Mouse (Mus musculus) telencephalon, adult 2 months (tissue): ENCODE results near the gene Mab21l3.
A peak's percentile ranks its signal among the peaks of the same experiment; 100 is the strongest.
"Not testable (repeated sequence)": the region's sequence is repeated elsewhere in the genome, so short reads cannot be mapped to it uniquely, and the experiment has no call there.

Source experiments
- DNase-seq: peaks from one replicate; pipeline ENCODE4 v3.0.0-alpha.2; 2011; ENCODE audit warnings: low read depth, low spot score

The Mab21l3 gene

DNA sequence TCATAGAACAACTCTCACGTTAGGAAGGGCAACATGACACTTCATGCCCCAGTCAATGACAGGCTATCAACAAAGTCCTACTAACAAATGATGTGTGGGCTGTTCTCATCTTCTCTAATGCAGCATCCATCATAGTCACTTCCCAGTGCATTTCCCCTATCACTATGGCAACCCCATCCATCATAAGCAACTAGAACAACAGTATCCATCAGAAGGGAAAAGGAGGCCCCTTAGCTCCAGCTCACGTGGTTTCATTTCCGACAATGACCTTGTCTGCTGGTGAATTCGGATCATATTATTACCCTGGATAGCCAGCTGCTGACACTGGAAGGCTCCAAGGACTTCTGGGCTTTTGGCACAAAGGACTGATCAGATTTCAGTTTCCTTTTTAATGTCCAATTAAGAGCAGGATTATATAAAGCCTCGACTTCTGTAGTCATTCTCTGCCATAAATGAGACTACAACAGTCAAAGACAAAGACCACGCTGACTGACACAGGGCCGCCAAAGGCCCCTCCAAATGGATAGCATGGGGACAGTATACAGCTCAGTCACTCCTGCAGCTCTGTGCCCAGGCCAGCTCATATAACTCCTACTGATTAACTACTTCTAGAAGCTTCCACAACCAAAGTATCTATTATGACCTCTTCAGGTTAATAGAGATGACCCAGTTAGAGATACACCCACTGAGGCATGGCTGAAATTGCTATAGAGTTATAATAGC lies 6.2 kb downstream of the Mab21l3 start:
- no peak for DNase-seq

DNA sequence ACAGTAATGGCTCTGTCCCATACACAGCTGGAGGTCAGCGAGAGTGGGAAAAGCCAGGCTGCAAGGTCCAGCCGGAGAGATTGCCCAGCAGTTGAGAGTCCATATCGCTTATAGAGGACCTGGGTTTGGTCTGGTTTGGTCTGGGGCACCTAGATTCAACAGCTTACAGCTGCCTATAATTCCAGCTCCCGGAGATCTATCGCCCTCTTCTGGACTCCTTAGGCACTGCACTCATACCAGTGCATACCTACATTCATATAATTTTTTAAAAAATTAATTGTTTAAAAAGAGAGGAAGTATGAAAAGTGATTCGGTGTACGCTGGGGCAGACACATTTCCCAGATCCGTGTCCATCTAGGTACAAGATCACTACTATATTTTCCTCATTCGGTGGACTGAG lies 9.4 kb downstream of the Mab21l3 start:
- DNase-seq = no peak

DNA sequence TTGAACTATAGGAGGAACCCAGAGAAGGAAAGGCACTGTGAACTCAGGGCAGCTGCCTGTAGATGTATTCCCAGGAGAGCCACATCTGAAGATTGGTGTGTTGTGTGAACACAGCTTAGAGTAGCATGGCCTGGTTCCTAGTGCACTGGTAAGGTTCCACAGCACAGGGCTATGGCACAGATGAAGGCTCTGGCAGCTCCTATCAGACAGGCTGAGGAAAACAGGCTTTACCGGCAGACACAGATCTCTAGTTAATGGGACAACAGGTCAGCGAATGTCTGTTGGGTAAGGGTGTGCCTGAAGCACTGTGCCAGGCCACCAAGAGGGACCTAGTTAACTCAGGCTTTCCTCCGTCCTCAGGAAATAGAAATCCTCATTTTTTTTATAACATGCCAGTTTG lies 11.8 kb downstream of the Mab21l3 start:
- no peak for DNase-seq

DNA sequence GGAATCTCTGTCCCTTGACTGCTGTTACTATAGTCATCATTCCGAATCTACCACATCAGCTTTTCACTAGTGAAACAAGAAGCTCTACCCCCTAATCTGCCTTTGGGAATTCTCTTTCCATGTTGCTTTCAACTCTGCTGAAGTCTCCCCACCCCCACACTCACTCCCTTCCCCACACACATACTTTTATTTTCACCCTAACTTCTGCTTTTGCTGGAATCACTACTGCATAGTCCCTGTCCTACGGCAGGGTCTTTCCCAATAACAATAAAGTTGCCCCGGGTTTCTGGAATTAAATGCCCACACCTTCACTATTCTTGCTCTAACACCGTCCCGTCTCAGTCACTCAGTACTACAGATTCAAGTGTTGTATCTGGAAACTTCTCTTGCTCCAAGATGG lies 12.2 kb downstream of the Mab21l3 start:
- DNase-seq = no peak

DNA sequence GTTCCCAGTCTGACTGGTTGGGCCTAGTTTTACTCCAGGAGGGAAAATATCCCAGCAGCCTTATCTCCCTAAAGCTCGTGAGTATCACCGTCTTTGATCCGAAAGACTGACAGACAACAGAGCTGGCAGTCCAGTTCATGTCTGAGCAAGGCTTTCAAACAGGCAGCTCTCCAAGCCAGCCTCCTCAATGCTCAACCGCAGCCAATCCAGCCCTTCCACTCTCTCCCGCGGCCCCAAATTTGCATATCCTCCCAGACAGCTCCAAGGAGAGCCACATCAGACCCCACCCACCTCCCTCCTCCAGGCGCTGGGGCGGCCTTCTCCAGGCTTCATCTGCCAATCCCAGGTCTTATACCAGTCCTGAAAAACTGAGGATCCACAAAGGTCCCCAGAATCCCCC lies 12.7 kb downstream of the Mab21l3 start:
- peak; percentile 32 for DNase-seq

DNA sequence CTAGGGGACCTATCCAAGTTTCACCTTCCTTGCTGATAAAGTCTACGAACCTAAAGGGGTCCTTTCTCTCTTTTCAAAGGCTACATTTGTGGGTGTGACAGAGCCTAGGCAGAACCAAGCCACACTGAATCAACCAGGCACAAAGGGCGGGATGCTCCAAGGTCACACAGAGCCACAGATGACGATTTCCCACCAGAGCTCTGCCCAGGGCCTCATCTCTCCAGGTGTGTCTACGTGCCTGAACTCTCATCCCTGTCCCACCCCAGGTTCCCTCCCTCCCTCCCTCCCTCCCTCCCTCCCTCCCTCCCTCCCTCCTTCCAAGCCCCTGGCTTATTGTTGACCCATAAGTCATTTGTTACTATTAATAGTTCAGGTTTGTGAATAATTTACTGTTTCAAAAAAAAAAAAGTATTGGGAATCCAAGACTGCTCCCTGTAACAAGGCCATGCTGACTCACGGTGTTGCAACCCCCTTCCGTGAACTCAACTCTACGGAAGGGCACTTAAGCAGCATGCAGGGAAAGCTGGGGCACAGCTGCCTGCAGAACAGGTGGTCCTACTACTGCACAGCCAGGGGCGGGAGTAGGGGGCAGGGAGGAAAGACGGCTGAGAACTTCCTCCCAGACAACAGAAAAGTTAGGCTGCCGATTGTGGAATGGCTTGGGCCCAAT lies 17.4 kb downstream of the Mab21l3 start:
- no peak for DNase-seq

DNA sequence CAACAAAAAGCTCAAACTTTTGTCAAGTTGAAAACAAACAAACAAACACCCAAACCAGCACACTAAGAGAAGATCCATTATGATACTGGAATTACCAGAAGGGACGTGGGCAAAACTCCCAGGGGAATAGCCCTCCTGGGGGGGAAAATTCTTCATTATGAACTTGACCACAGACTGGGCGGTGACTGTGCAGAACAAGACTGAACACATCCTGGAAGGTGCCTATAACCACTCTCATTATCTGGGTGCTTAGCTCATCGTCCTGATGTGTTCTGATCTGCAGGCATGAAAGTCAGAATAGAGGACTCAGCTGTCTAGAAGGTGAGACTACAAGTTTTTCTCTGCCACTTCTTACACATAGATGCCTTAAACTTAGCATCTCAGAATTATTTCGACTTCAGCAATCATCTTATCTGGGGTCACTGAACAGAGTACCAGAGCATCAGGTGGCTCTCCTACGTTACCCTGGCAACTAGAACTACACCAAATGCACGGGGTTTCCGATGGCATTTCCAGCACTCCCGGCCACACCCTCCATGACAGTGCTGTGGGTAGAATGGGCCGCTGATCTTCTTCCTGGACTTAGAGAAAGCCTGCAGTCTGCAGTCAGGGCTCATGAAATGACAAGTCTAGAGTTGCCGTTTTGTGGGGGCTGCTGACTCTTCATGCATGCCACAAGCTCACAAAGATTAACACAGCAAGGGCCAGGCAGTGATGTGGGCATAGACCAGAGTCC lies 18.7 kb downstream of the Mab21l3 start:
- DNase-seq = no peak

DNA sequence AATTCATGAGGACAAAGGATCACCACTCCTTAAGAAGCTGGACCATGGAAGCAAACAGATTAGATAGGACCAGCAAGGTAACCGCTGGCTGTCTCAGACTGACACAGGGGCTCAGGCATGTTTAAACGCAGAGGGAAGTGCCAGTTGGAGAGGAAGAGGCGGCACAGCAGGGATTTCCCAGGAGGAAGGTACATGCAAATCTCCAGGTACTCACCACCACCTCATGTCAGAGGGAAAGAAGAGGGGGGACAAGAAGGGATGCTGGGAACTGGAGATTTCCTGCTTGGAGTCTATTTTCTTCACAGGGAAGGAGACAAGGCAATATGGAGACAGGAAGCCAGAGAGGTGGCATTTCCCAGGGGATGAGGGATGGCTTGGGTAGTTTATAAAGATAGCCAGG lies 20.2 kb downstream of the Mab21l3 start:
- no peak for DNase-seq

DNA sequence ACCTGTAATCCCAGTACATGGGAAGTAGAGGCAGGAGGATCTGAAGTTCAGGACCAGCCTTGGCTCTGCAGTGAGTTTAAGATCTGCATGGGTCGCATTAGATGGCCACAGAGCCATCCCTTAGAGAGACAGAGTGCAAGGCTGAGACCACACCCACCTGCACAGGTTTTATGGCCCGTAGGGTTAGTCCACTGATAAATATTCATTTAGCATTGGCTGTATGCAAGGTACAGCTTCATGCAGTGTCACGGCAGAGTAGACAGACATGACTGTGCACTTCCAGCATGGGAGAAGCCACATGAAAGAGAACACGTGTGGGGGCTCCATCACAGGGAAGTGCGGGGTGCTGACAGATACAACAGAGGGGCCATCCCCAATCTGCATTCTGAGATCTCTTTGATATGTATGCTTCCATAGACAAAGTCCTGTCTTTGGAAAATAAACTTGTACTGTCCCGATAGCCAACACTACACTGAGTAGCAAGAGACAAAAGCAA lies 21.5 kb downstream of the Mab21l3 start:
- DNase-seq = no peak

DNA sequence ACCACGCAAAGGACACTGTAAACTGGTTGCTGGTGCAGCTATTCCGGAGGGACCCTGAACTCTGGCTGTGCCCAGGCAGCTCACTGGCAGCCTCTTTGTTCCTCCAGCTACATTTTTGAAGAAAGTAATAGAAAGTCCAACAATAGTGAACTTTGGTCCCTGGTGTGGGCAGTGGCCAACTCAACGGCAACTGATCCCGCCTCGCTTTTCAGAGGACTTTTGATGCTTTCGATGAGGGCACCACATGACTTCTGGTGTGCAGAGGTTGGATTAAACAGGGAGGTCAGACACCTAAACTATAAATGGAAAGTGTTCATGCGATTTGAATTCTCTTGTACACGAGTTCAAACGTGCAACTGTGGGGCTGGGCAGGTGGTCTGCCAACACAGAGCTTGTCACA lies 24.4 kb downstream of the Mab21l3 start:
- DNase-seq = no peak

DNA sequence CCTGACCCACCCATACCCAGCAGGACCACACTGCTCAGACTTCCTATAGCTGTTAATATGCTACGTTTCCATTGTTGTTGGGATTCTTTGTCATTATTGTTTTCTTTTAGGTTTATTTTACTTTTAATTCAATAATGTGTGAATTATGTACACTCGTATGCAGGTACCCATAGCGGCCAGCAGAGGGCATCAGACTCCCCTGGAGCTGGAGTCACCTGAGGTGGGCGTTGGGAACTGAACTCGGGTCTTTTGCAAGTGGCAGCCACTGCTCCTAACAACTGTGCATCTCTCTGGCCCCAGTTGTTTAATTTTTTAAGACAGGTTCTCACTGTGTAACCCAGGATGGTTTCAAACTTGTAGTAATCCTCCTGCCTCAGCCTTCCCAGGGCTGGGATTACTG lies 26.7 kb downstream of the Mab21l3 start:
- no peak for DNase-seq

DNA sequence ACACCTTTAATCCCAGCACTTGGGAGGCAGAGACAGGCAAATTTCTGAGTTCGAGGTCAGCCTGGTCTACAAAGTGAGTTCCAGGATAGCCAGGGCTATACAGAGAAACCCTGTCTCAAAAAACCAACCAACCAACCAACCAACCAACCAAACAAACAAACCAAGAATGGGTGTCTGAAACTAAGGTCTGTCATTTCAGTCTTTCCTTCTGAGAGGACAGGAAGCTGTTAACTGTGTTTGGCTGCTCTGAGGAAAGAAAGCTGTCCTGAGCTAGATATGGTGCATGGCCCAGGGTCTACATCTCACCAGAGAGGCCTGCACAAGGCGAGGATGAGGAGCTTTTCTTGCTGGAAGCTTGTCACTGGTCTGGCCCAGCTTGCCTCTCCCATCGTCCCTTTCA lies 28.1 kb downstream of the Mab21l3 start:
- not testable (repeated sequence) for DNase-seq

DNA sequence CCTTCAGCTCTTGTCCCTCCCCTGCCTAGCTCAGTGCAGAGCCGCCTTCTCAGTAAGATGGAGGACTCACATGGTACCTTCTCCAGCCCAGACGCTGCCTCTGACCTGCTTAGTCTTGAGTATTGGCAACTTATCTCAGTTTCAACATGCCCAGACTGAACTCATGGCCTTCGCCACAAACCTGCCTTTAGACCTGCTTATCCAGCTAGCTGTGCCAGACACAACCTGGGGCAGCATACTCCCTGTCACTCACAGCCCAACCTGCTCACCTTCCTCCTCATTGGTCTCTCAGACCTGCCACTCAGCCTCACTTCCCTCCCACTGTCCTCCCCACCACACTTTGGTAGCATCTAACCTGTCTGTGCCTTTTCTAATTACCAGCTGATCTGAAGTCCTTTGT lies 32.8 kb downstream of the Mab21l3 start:
- DNase-seq = no peak

DNA sequence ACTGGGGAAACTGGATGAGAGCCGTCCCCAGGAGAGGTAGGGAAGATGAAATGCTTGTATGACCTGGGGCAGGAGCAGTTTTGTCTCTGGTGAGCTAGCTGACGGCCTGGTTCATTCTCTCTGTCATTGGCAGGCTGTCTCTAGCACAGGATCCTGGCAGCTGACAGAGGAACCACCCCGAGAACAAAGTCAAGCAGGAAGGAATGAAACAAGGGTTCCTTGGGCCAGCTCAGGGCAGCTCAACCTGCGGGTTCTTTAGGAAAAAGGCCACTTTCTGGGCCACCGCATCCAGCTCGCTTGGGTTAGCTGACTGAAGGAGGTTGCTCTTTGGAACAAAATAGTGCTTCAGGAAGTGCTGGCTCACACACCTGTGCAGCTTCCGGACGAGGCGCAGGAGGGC lies 34.0 kb downstream of the Mab21l3 start:
- no peak for DNase-seq

DNA sequence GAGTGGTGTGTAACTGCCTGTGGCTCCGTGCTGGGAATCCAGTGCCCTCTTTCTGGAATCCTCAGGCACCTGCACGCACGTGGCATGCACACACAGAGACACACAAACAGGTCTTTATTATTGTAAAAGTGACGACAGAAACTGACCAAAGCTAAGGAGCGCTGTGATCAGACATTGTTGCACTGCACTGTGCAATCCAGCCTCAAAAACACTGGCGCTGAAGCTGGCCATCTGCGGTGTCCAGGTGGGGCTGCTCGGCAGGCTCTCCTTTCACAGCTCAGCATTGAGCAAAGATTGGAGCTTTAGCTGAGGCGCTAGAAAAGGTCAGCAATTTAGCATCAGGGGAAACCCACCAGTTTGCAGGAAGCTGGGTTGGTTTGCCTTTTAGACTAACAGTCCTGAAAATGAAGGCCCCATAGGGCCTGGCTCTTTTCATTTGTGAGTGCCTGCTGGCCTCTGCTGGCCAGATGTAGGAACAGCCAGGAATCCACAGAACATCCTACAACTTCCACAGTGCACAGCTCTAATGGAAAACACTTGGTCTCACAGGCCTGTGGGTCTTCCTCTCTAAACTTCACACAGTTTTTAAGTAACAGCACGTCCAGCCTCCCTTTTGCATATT lies 36.3 kb downstream of the Mab21l3 start:
- DNase-seq = peak; percentile 35

DNA sequence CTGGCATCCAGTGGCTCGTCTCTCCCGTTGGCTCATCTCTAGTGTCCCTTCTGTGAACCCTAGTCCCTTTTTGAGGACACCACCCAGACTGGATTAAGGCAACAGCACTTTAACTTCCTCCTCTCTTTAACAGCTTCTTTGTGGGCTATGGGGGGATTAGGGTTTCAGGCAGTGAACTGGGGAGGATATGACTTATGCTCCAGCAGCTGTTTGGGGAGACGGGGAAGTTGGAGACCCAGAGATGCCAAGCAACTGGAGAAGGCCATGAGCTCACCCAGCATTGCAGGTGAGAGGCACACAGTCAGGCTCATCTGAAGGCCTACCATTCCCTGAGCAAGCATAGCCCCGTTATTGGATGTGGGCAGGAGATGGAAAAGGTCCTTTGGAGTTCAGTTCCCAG lies 36.8 kb downstream of the Mab21l3 start:
- no peak for DNase-seq

DNA sequence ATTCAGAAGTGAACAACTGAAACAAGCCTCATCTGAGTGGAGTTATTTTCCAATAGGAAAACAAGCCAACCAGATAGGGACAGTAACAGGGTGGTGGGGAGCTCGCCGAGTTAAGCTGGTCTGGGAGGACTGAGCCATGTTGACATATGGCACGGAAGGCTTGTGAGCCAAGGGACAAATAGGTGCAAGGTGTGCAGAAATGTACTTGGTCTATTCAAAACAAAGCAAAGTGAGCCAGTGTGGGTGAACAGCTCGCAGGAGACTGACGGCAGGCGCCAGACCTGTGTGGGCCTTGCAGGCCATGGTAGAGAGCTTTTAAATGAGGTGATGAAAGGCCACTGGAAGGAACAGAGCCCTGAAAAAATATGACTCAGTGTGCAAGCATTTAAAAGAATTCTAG lies 41.1 kb downstream of the Mab21l3 start:
- no peak for DNase-seq

DNA sequence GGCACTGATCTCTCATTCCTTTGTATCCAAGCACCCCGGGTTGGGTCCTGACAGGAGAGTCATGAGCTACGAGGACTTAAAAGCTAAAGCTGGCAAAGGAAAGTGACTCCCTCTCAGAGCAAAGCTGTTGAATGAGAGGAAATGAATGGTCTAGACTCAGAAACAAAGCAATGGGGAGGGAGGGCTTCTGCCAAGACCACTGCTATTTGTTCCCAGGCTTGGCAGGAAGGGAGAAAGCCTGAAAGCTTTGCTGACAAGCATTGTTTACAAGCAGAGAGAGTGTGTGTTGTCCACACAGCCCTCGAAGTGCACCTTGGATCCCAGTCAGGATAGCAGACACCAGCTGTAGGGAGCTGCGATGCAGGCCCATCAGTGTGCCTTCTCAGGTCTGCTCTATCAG lies 41.8 kb downstream of the Mab21l3 start:
- no peak for DNase-seq

DNA sequence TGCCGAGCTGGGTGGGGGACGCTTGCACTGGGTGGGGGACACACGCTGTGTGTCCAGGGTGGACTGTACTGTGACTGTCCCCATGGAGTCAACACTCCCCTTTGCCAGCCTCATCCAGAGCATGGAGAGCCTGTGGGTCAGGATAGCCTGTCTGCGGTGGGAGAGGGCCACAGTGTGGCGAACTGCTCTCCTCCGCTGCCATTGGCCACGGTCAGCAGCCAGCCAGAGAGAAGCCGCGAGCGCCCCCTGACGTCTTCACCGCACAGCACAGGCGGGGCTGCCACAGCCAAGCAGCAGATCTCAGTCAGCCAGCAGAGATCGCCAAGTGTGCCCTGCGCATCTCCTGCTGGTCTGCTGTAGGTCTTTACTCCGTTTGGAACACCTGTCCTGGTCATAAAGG lies 42.6 kb downstream of the Mab21l3 start:
- peak; percentile 58 for DNase-seq

DNA sequence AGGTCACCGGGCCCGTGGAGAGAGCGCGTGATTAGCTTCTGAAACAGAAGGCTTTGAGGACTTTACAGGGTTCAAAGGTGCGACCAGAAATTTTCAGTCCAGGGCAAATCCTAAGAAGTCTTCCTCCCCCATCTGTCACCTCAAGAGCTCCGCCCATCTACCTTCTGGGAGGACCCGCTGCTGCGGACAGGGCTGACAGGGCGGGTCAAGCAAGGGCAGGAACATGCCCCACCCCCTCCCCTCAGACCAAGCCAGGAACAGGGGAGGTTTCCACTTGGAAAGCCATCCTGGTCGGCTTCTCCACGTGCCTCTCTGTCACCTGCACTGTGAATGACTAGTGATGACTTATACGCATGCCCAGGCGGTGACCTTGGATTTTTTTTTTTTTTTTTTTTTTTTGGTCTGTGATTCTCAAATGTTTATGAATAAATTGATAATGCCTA lies 43.2 kb downstream of the Mab21l3 start:
- no peak for DNase-seq

DNA sequence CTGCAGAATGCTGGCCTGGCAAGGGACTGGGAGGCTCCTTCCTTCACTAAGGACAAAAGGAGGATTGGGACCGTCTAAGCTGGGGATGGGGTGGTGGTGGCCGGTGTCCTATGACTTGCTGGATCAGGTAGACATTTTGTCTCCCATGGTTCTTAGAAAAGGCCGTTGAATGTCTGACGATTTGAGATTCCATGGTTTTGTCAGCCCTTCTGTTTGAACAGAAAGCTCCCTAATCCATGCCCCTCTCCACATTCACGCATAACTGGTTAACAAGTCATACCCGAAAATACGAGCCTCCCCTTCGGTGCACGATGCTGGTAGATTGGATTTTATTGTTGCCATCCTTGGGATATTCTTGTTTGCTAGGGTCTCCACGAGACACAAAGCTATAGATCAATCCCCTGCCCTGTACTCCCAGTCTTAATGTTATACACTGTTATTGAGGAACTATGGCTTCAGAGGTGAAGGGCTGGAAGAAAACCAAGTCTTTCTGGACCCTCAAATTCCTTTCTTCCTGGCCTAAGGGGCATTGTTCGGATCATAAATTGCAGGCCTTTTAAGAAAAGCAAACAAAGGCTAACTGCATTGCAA lies 43.7 kb downstream of the Mab21l3 start:
- no peak for DNase-seq

DNA sequence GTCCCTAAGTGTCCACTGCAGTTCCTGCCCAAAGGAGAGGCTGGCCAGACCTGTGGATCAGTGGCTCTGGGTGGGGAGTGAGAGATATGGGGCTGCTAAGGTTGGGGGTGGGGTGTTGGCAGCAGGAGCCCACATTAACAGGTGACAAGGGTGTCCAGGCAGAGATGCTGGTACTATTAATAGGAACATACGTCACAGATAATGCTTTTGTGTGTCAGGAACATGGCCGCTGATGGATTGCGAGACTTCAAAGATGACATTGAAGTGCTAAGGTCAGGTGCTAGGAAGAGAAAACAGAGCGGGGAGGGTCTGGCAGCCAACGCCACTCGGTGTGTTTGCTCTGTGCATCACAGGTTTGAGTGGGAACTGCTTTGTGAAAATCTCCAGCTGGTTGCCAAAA lies 44.4 kb downstream of the Mab21l3 start:
- DNase-seq = no peak
